Mouse (Mus musculus) heart, adult 9 months (tissue): Measurements from ENCODE around the gene Rnf144b.
A peak's percentile ranks its signal among the peaks of the same experiment; 100 is the strongest.

Source experiments
- DNase-seq, 2 experiments: peaks; one replicate each; pipeline ENCODE4 v3.0.0; 2022; ENCODE audit warnings: low spot score in 2 of 2

Gene Rnf144b

DNA sequence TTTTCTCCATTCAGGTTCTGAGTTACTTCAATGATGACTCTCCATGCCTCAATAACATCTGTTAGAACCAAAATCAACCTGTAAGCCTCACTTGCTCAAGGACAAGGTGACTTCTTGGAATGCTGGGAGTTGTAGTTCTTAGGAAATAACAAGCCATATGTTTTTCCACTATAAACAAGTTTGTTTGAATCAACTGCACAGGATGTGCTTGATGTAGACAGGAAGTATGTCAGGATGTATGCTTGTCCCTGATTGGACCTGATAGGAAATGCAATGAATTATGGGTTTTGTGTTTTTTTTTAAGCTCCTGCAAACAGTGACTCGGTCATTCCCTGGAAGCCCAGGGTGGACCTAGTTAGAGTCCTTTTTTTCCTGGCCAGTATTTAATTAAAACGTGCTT, 139.5 kb downstream of the Rnf144b start:
- no peak for DNase-seq

DNA sequence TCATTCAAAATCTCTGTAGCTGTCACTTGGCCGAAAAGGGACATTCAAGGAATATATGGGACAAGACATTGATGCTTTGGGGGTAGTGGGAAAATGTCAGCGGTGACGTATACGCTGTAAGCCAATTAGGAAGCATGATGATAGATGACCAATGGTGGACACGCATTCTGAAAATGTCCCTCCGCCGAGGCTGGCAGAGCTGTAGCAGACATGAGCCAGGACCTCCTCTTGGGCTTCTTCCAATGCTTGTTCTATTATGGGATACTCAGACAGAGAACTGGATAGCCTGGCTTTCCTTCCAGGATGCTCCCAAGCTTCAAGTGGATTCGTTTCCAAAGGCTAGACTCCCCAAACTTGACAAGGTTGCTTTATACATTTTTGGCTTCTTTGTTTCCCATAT, 141.9 kb downstream of the Rnf144b start:
- peak; percentile 68 to 69 for DNase-seq

DNA sequence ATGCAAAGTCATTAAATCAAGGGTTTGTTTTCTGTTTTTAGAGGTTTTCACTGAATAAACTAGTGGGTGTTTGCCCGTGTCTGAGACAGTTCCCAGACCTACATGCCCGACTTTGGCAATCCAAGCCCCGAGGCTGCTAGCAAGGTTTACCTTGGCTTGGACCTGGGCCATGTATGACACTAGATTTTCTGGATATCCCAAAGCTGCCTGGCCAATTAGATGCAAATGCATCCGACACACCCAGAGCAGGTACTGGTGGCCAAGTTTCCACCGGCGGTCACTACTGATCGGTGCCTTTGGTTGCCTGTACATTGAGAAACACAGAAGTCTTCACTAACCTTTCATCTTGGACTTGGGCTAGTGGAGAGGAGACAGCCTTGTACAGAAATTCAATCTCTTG, 144.0 kb downstream of the Rnf144b start:
- DNase-seq, result no peak

DNA sequence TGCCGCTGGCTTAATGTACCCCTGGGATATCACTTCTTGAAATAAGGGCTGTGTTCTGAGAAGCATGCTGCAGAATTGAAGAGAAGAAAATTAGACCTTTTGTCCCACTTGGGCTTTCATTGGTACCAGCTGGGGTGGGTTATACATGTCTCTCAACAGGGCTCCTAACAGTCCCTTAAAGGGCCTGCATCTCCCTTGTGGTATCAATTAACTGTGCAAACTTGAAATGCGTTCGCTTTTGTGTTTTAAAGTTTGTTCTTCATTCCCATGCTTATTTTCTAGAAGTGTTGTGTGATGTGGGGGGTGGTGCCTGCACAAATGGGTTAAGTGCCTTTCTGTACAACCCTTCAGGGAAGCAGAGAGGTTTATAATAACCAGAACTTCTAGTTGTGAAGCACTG, 145.8 kb downstream of the Rnf144b start:
- no peak for DNase-seq

DNA sequence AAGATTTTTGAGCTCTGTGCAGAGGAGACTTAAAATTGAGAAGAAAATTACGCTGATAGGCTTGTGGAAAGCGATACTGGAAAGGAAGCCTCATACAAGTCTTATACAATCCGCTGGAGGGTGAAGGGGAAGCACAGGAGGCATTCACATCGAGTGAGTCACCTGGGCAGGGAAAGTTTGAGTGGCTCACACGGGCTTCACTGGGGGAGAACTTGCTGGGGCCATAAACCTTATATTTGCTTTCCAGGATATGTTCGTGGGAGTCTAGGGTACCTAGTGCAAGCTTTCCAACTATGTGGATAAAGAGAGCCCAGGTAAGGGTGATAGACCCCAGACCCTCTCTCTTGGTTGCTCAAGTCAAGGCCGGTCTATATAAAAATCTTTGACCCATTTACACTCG, 150.5 kb downstream of the Rnf144b start:
- no peak for DNase-seq

DNA sequence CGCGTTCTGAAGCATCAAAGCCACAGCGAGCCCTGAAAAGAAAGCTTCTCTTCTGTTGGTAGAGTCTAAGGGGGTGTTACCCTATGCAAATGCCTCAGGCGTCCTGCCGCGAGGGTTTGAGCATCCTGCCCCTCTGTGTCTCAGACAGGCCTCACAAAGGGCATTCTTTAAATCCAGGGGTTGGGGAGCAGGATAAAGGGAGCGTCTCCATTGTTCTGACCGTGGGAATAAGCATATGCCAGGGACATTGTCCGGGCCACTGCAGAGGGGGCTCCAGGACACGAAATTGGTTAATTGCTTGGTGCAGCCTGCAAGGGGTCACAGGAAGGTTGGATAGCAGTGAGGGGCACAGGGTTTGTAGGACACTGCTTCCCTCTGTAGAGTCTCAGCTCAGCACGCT, 151.0 kb downstream of the Rnf144b start:
- DNase-seq, result no peak

DNA sequence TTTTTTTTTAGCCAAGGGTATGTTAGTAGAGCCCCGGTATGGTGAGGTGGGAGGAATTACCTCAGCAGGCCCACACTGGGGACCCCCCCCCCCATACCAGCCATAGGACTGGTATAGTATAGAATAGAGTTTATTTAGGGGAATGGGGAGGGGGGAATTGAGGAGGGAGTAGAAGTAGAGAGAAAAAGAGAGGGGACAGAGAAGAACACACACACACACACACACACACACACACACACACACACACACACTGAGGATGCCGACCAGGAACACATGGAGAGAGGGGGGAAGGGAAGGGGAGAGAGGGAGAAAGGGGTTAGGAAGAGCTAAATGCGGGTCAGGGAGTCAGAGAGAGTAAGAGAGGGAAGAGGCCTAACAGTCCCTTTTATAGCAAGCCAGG, 151.7 kb downstream of the Rnf144b start:
- no peak for DNase-seq

DNA sequence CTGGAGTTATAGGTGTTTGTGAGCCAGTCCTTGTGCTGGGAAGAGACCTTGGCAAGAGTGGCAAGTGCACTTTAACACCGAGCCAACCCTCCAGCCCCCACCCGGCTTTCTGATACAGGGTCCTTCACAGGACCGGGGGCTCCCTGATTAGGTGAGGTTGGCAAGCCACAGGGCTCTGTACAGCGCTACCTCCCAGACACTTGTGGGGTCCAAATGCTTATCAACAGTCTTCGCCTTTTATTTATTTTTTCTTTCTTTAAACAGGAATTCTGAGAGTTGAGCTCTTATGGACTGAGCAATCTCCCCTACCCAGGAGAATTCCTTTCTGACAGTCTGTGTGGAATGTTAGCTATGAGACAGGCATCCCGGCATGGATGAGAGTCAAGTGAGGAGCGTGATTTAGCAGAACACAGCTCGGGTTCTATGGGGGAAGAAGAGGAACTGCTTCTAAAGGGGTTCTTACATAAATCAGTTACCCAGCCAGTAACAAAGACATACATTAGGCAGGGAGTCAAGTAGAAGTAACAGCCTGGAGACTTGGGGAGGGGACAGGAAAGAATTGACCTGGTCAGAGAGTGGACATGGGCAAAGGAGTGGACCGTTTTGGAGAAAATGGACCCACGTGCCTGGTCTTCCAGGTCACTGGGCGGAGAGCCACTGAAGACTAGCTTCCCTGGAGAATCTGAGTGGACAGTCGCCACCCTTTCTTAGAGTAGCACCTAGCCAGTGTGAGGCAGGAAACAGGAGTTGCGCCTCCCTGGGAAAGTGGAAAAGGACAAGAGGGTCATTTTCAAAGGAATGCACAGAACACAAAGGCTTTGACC, 154.8 kb downstream of the Rnf144b start:
- DNase-seq, result peak; percentile 23 to 39

DNA sequence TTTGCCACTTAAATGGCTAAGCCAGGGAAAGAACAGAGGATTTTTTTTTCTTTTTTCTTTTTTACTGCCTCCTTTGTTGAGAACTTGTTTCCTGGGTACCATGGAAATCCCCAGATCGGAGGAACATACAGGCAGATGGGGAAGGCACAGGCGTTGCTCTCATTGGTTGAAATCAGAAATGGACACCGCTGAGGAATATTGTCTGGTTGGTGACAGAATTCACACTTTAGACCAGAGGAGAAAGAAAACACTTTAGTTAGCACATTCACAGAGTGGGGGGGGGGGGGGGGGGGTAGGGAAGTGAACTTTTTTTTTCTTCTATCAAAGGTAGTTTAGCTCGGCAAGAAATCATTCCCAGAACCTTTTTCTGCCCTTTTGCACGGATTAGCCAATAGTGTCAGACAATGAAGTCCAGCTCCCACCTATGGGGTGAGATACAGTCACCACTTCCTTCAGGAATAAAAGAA, 155.4 kb downstream of the Rnf144b start:
- DNase-seq, result no peak

DNA sequence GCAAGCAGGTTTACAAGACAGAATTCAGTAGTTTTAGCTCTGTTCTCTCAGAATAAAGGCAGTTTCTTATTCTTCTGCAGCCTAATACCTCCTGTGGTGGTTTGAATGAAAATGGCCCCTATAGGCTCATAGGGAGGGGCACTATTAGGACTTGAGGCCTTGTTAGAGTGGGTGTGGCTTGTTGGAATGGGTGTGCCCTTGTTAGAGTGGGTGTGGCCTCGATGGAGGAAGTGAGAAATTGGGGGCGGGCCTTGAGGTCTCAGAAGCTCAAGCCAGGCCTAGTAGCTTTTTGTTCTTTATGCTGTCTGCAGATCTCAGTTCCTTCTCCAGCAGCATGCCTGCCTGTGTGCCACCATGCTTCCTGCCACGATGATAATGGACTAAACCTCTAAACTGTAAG, 159.8 kb downstream of the Rnf144b start:
- DNase-seq, result no peak

DNA sequence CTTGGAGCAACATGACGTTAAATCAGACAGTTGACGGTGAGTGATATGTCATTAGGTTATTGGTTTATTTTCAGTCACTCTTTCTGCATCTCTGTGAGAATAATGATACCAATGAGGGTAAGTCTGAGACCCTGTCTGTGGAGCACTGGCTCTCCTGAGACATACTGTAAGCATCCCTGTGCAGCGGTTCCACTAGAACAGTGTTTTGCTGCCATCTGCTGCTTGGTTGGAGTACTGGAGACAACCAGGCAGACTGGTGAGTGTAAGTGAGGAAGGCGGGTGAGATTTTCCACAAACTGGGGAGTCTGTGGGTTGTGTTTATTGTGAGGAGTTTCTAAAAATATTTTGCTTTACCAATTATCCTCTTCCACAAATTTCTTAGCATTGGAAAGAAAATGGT, 166.0 kb downstream of the Rnf144b start:
- peak; percentile 16 to 65 for DNase-seq

DNA sequence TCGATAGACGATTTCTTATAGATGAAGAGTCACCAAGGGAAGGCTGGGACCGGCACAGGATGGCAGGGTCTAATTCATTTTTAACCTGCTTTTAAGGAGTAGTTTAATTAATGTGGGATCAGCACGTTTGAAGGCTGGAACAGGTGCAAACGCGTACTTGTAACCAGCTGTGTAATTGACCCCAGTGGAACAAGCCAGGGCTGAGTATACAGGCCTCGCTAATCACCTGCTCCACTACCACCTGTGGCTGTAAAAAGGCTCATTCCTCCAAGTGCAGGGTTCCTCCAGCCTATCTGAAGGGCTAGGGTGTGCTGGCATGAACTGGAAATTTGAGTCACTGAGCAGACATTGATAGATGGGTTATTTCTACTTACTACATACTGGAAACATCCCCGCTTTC, 174.0 kb downstream of the Rnf144b start:
- no peak for DNase-seq
